Mouse (Mus musculus) forebrain, embryonic 15.5 days (tissue): ENCODE measurements around the gene Gm11027. TPM values are rescaled to one million over a fixed set of nuclear protein-coding genes. Genes with fewer than 3 reads are reported as not detected.
A peak's percentile ranks its signal among the peaks of the same experiment; 100 is the strongest.

Experiments used
- ATAC-seq: fragments of 200-750 bp; cut with Nextera tagmentation; replicated peaks from 2 replicates; pipeline ENCODE4 v1.8.0; 2017; ENCODE audit warnings: mild to moderate bottlenecking, moderate TSS enrichment, moderate library complexity
- H3K27ac ChIP-seq: fragments of 300-500 bp; sonication (generic); replicated peaks from 2 replicates; pipeline ENCODE4 v1.5.1; 2015; ENCODE audit warnings: mild to moderate bottlenecking, inconsistent platforms
- H3K27me3 ChIP-seq: fragments of 300-500 bp; sonication (generic); 2 replicates; pipeline ENCODE4 v1.6.1; 2015; ENCODE audit warnings: inconsistent platforms
- H3K36me3 ChIP-seq: fragments of 300-500 bp; sonication (generic); 2 replicates; pipeline ENCODE4 v1.6.1; 2015; ENCODE audit warnings: mild to moderate bottlenecking, inconsistent platforms
- H3K4me1 ChIP-seq: fragments of 300-500 bp; sonication (generic); 2 replicates; pipeline ENCODE4 v1.6.1; 2015; ENCODE audit warnings: inconsistent platforms
- H3K4me2 ChIP-seq: fragments of 300-500 bp; sonication (generic); replicated peaks from 2 replicates; pipeline ENCODE4 v1.6.1; 2015; ENCODE audit warnings: mild to moderate bottlenecking, inconsistent platforms
- H3K4me3 ChIP-seq: fragments of 300-500 bp; sonication (generic); 2 replicates; pipeline ENCODE4 v1.5.1; 2015; ENCODE audit warnings: mild to moderate bottlenecking, inconsistent platforms
- H3K9ac ChIP-seq: fragments of 300-500 bp; sonication (generic); replicated peaks from 2 replicates; pipeline ENCODE4 v1.6.1; 2015; ENCODE audit warnings: mild to moderate bottlenecking, inconsistent platforms
- H3K9me3 ChIP-seq: fragments of 300-500 bp; sonication (generic); 2 replicates; pipeline ENCODE4 v1.6.1; 2016; ENCODE audit warnings: inconsistent platforms
- WGBS: fragments of 180-500 bp; shearing (Covaris S2); methylation state at CpG from one replicate; pipeline ENCODE4 v1.1.7; 2015; ENCODE audit warnings: mixed read lengths; 5-methylcytosine and 5-hydroxymethylcytosine counted together
- polyA plus RNA-seq: library from polyadenylated mRNA; unstranded; fragments of >200 nt; fragmentation: Nextera tagmentation; extraction: Ambion mirVana; gene quantifications from 2 replicates; pipeline ENCODE4 v1.2.1, GENCODE M21; 2015

The Gm11027 gene
- polyA plus RNA-seq, 1 experiment from 2014 or later: not detected

DNA sequence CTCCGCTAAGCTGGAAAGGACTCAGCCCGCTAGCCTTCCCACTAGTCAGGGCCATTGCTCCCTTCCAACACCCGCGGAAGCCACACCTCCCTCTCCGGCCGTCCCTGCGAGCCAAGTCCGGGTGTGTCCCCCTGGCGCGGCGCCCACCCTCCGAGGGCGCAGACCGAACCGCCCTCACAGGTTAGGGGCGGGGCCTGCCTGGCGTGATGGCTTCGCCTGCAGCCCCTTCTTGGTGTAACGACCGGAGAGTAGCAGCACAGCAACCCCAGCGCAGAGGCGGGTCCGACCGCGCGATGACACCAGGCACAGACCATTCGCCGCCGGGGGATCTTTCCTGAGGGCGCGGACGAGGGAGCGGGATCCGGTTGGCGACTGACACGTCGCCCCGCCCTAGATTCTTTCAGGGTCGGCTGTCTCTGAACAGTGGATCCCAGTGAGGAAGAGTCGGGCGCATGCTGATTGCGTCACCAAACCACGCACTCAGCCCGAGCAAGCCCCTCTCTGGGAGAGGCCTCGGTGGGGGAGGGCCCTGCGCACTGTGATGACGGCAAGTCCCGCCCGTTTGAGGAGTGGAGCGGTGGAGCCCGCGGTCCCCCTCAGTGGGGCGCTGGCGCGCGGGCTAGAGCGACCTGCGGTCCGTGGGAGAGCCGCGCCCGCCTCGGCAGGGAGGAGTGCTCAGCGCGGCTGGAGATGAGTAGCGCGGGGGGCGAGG lies 5.6 kb downstream of the Gm11027 start, which contains the start of gene Esyt2:
Gene Esyt2 (plus strand): TSS at position 544 of the 712 bp plus-strand sequence.
- Histone ChIP-seq H3K27me3 (no peaks in the 10 kb centered on the region), H3K36me3 (no peaks in the 10 kb centered on the region), H3K27ac (peak within 1 kb of the TSS; percentile 97), H3K9ac (peak within 1 kb of the TSS; percentile 96), H3K4me2 (peak within 1 kb of the TSS; percentile 87), H3K4me3 (peak within 1 kb of the TSS; percentile 100), H3K9me3 (no peaks in the 10 kb centered on the region), H3K4me1 (peaks cover 18% of the 10 kb centered on the region)
- under 1% methylated on average over 67 of the region's 68 CpGs for WGBS
- peak; percentile 99 for ATAC-seq

GRCm38 (mm10) chr12:116281427-116282281 lies 6.5 kb downstream of the Gm11027 start:
- ATAC-seq: peak; percentile 0; the same call in 1 of the 2 replicates
- under 1% methylated on average over 55 of the region's 55 CpGs for WGBS

DNA sequence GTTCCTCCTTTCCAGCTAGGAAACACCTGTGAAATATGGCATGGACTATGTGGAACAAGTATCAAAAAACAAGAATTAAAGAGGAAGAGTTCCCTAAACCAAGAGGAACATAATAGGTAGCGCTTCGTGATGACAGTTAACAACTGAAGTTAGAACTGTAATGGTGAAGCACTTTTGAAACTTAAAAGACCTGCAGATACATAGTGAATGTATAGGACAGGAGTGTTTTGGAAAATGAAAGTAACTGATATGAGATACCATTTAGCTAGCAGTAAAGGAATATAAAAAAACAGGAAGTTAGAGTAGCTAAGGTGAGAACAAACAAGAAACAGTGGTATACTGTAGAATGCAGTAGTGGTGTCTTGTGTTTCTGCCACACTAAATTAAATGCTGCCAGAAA lies 7.7 kb downstream of the Gm11027 start:
- Histone ChIP-seq H3K27ac (no peak overlapping the region), H3K9ac (no peak overlapping the region), H3K9me3 (no peaks in the 10 kb centered on the region), H3K27me3 (no peaks in the 10 kb centered on the region), H3K36me3 (no peaks in the 10 kb centered on the region), H3K4me1 (peaks cover 18% of the 10 kb centered on the region), H3K4me2 (peak overlapping the region; percentile 15; the same call in 1 of the 2 replicates), H3K4me3 (no peak overlapping the region)
- 94% methylated on average over 2 of the region's 2 CpGs for WGBS
- ATAC-seq: no peak

More at GRCm38 (mm10) chr12:116281427-116282281, 6.5 kb downstream of the Gm11027 start:
- Histone ChIP-seq H3K9me3 (no peaks in the 10 kb centered on the region), H3K27me3 (no peaks in the 10 kb centered on the region), H3K27ac (peak overlapping the region; percentile 97), H3K36me3 (no peaks in the 10 kb centered on the region), H3K4me2 (peak overlapping the region; percentile 87), H3K4me3 (peak overlapping the region; percentile 100), H3K9ac (peak overlapping the region; percentile 96), H3K4me1 (peaks cover 18% of the 10 kb centered on the region)

DNA sequence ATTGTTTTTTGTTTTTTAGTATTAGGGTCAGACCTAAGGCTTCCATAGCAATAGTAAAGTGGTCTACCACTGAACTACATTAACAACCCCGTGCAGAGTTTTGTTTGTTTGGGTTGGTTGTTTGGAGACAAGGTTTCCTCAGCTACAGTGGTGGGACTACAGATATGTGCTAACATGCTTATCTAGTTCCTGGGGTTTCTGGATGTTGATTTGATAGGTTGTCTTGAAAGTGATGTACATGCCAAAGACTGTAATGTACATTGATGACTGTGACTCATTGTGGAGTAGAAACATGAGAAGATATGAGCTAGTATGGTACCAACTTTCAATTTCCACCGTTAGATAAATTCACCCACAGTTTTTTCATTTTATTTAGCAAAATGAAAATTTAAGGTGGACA lies 8.3 kb downstream of the Gm11027 start:
- Histone ChIP-seq H3K9ac (no peak overlapping the region), H3K4me2 (no peak overlapping the region), H3K27me3 (no peaks in the 10 kb centered on the region), H3K27ac (no peak overlapping the region), H3K4me1 (peaks cover 18% of the 10 kb centered on the region), H3K36me3 (no peaks in the 10 kb centered on the region), H3K9me3 (no peaks in the 10 kb centered on the region), H3K4me3 (no peak overlapping the region)
- 90% methylated on average over 2 of the region's 2 CpGs for WGBS
- ATAC-seq: no peak

DNA sequence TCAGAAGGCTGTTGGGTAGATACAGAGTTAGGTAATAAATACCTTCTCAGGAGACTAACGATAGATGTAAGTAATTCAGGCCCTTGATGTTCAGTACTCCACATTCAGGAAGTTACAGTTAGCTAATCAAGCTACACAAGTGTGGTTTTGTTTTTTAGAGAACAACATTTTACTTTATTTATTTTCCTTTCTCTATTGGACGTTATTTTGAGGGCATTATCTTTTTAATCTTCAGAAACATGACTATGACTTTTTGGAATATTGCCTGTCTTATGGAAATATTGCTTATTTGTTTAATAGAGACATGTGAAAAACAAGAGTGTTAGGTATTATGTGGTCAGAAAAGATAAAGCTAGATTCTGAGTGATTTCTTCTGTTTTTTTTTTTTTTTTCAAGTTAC lies 18.0 kb downstream of the Gm11027 start:
- 79% methylated on average over 2 of the region's 2 CpGs for WGBS
- H3K9me3 ChIP-seq: no peaks in the 10 kb centered on the region
- H3K27ac ChIP-seq: no peak overlapping the region
- H3K36me3 ChIP-seq: no peaks in the 10 kb centered on the region
- no peaks in the 10 kb centered on the region for H3K27me3 ChIP-seq
- no peak for ATAC-seq
- no peaks in the 10 kb centered on the region for H3K4me1 ChIP-seq
- H3K9ac ChIP-seq: no peak overlapping the region
- no peak overlapping the region for H3K4me3 ChIP-seq
- no peak overlapping the region for H3K4me2 ChIP-seq

DNA sequence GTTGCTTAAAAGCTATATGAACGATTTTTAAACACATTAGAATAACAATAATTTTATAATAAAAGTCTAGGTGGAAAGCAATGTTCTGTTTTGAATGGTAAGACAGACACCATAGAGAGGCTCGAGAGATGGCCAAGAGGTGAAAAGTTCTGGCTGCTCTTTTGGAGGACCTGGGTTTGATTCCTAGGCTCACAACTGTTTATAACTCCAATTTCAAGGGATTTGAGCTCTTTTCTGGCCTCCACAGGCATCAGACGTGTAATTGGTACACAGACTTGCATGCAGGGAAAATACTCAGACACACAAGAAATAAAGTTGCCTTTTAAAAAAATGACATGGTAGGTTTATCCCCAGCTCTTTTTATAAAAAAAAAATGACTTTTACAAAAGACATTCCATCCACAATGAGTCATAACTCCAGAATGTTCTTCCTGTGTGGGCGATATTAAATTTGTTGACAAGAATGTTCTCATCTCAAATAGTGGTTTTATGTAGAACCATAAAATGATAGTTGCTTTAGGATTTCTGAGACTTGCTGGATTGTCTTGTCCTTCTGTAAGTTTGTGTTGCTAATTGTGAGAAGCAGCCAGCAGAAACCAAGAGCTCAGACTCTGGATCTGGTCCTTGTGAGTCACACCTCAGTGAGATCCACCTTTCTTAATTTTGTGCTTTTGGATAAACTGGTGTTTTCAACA lies 18.6 kb downstream of the Gm11027 start:
- ATAC-seq: no peak
- no peak overlapping the region for H3K4me2 ChIP-seq
- no peaks in the 10 kb centered on the region for H3K9me3 ChIP-seq
- H3K4me3 ChIP-seq: no peak overlapping the region
- H3K4me1 ChIP-seq: no peaks in the 10 kb centered on the region
- no peak overlapping the region for H3K9ac ChIP-seq
- 89% methylated on average over 4 of the region's 4 CpGs for WGBS
- no peaks in the 10 kb centered on the region for H3K36me3 ChIP-seq
- no peaks in the 10 kb centered on the region for H3K27me3 ChIP-seq
- H3K27ac ChIP-seq: no peak overlapping the region

- Histone ChIP-seq H3K4me2 (no peak overlapping the region), H3K27ac (no peak overlapping the region), H3K36me3 (no peaks in the 10 kb centered on the region), H3K4me1 (no peaks in the 10 kb centered on the region), H3K27me3 (no peaks in the 10 kb centered on the region), H3K9ac (no peak overlapping the region), H3K4me3 (no peak overlapping the region), H3K9me3 (no peaks in the 10 kb centered on the region)
- ATAC-seq: no peak
- 96% methylated on average over 2 of the region's 2 CpGs for WGBS
These were observed 24.7 kb downstream of the Gm11027 start for GRCm38 (mm10) chr12:116299906-116300305.

DNA sequence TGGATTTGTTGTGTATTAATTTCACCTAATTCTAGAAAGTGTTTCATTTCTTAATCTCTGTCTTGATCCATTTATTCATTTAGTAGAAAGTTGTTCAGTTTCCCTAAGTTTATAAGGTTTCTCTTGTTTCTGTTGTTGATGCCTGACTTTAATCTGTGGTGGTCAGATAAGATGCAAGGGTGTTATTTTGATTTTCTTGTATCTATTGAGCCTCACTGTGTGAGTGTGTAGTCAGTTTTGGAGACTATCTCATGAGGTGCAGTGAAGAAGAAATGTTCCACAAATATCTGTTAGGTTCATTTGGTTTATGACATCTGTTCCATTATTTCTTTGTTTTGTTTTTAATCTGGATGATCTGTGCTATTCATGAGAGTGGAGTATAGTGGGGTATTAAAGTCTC lies 27.0 kb downstream of the Gm11027 start:
- no peak overlapping the region for H3K27ac ChIP-seq
- no peaks in the 10 kb centered on the region for H3K4me1 ChIP-seq
- H3K27me3 ChIP-seq: no peaks in the 10 kb centered on the region
- H3K4me2 ChIP-seq: no peak overlapping the region
- no peak overlapping the region for H3K9ac ChIP-seq
- H3K9me3 ChIP-seq: no peaks in the 10 kb centered on the region
- no peak for ATAC-seq
- no peaks in the 10 kb centered on the region for H3K36me3 ChIP-seq
- H3K4me3 ChIP-seq: no peak overlapping the region

GRCm38 (mm10) chr12:116306042-116306441 lies 30.9 kb downstream of the Gm11027 start:
- Histone ChIP-seq H3K4me2 (no peak overlapping the region), H3K9ac (no peak overlapping the region), H3K27ac (no peak overlapping the region), H3K9me3 (no peaks in the 10 kb centered on the region), H3K4me1 (0 out of 2 replicates have a peak, but pooled peaks cover 2% of the 10 kb centered on the region), H3K4me3 (no peak overlapping the region), H3K36me3 (no peaks in the 10 kb centered on the region), H3K27me3 (no peaks in the 10 kb centered on the region)
- ATAC-seq: no peak
- 69% methylated on average over 1 of the region's 1 CpGs for WGBS

DNA sequence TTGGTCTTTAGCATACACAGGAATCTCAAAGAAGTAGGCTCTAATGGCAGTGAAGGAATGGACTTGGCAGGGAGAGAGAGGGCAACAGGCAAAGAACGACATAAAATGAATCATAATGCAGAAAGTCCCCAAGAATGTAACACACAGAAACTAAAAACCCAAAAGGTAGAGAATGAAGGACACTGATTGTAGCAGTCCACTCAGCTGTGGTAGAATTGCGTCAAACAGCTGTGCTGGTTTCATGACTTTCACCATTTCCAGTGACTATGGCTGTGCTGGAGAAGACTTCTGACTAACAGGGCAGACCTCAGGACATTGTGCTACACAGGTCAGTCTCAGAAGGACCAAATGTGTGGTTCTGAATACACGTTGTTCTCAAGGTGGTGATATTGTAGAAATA lies 32.7 kb downstream of the Gm11027 start:
- no peak overlapping the region for H3K4me2 ChIP-seq
- H3K27ac ChIP-seq: no peak overlapping the region
- H3K4me3 ChIP-seq: no peak overlapping the region
- no peaks in the 10 kb centered on the region for H3K27me3 ChIP-seq
- H3K9ac ChIP-seq: no peak overlapping the region
- no peak for ATAC-seq
- H3K9me3 ChIP-seq: no peaks in the 10 kb centered on the region
- 92% methylated on average over 3 of the region's 3 CpGs for WGBS
- H3K4me1 ChIP-seq: 0 out of 2 replicates have a peak, but pooled peaks cover 3% of the 10 kb centered on the region
- no peaks in the 10 kb centered on the region for H3K36me3 ChIP-seq

DNA sequence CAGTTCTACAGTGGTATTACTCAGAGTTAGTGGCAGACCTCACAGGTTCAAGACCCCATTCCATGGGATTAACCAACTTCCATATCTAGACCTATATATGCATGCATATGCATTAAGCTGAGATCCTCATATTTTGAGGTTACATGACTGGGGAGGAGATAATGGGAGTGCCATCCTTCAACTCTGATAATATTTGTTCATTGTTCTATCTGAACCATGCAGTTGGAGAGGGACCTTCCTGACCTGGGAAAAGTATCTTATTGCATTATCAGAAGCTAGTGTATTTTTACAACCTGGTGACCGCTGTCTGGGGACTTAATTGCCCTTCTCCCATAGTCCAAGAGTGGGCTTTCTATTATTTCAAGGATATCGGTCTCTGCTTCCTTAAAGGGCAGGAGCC lies 33.4 kb downstream of the Gm11027 start:
- H3K27ac ChIP-seq: no peak overlapping the region
- H3K4me2 ChIP-seq: no peak overlapping the region
- no peak for ATAC-seq
- H3K4me1 ChIP-seq: 0 out of 2 replicates have a peak, but pooled peaks cover 3% of the 10 kb centered on the region
- no peaks in the 10 kb centered on the region for H3K27me3 ChIP-seq
- no peak overlapping the region for H3K9ac ChIP-seq
- H3K9me3 ChIP-seq: no peaks in the 10 kb centered on the region
- no peak overlapping the region for H3K4me3 ChIP-seq
- WGBS: 91% methylated on average over 2 of the region's 2 CpGs
- no peaks in the 10 kb centered on the region for H3K36me3 ChIP-seq

- H3K4me2 ChIP-seq: no peak overlapping the region
- H3K4me3 ChIP-seq: no peak overlapping the region
- no peak overlapping the region for H3K9ac ChIP-seq
- H3K9me3 ChIP-seq: no peaks in the 10 kb centered on the region
- ATAC-seq: no peak
- 89% methylated on average over 1 of the region's 1 CpGs for WGBS
- no peak overlapping the region for H3K27ac ChIP-seq
- H3K36me3 ChIP-seq: no peaks in the 10 kb centered on the region
- H3K27me3 ChIP-seq: no peaks in the 10 kb centered on the region
- 0 out of 2 replicates have a peak, but pooled peaks cover 3% of the 10 kb centered on the region for H3K4me1 ChIP-seq
These were observed 38.6 kb downstream of the Gm11027 start for GRCm38 (mm10) chr12:116313816-116314215.
